Mouse (Mus musculus) C2C12 (cell line): Measurements from ENCODE around the gene Rimbp2. TPM values are rescaled to one million over a fixed set of nuclear protein-coding genes. Genes with fewer than 3 reads are reported as not detected.

Experiments
- H3K27me3 ChIP-seq: one replicate; pipeline ENCODE4 v1.6.1; 2011; ENCODE audit not compliant: control insufficient read depth, insufficient read depth, insufficient read length
- H3K36me3 ChIP-seq: one replicate; pipeline ENCODE4 v1.6.1; 2011; ENCODE audit not compliant: control insufficient read depth, insufficient read depth
- H3K4me3 ChIP-seq: one replicate; pipeline ENCODE4 v1.5.1; 2011; ENCODE audit warnings: mild to moderate bottlenecking, control low read depth; ENCODE audit not compliant: poor library complexity, insufficient read depth, severe bottlenecking
- H3K79me2 ChIP-seq: one replicate; pipeline ENCODE4 v1.6.1; 2011; ENCODE audit not compliant: control insufficient read depth, insufficient read depth
- H3K79me3 ChIP-seq: one replicate; pipeline ENCODE4 v1.6.1; 2011; ENCODE audit warnings: low read depth, control low read depth
- H3ac ChIP-seq: one replicate; pipeline ENCODE3; 2011; ENCODE audit warnings: low read depth; ENCODE audit not compliant: control insufficient read depth, insufficient read length
- CEBPB ChIP-seq: IDR thresholded peaks from one replicate; pipeline ENCODE4 v1.6.1; 2011; ENCODE audit warnings: low read depth, mild to moderate bottlenecking, control low read depth, moderate library complexity
- CTCF ChIP-seq: IDR thresholded peaks from one replicate; pipeline ENCODE4 v1.5.1; 2011; ENCODE audit not compliant: control insufficient read depth, insufficient read depth, insufficient read length
- FOSL1 ChIP-seq: IDR thresholded peaks from one replicate; pipeline ENCODE4 v1.8.0; 2011; ENCODE audit warnings: mild to moderate bottlenecking, low read length; ENCODE audit not compliant: poor library complexity, insufficient read depth, severe bottlenecking
- MAX ChIP-seq: IDR thresholded peaks from one replicate; pipeline ENCODE4 v1.6.1; 2011; ENCODE audit warnings: mild to moderate bottlenecking, control low read depth
- MYOD1 ChIP-seq: IDR thresholded peaks from one replicate; pipeline ENCODE4 v1.6.1; 2011; ENCODE audit warnings: low read depth; ENCODE audit not compliant: control insufficient read depth, insufficient read length
- MYOG ChIP-seq: IDR thresholded peaks from one replicate; pipeline ENCODE4 v1.6.1; 2011; ENCODE audit not compliant: control insufficient read depth, insufficient read length; ENCODE audit errors: extremely low read depth
- USF1 ChIP-seq: IDR thresholded peaks from one replicate; pipeline ENCODE4 v1.6.1; 2011; ENCODE audit warnings: low read depth, mild to moderate bottlenecking, control low read depth, moderate library complexity
- polyA plus RNA-seq: library from polyadenylated mRNA; unstranded; fragments of >200 nt; fragmentation: generic; extraction: Trizol; gene quantifications from one replicate; pipeline ENCODE4 v1.2.1, GENCODE M21; 2012; ENCODE audit warnings: missing spikeins

Gene Rimbp2
- polyA plus RNA-seq, 1 experiment: not detected

GRCm38 (mm10) chr5:128913820-128914219, 39.5 kb downstream of the Rimbp2 start:
- Histone ChIP-seq H3K79me2 (no peaks in the 10 kb centered on the region), H3K36me3 (no peaks in the 10 kb centered on the region), H3K4me3 (no peak overlapping the region), H3ac (no peak overlapping the region), H3K27me3 (no peaks in the 10 kb centered on the region), H3K79me3 (no peaks in the 10 kb centered on the region)
- TF ChIP-seq MYOD1 (no peak), CEBPB (no peak), CTCF (no peak)

- no peaks in the 10 kb centered on the region for H3K27me3 ChIP-seq
- TF ChIP-seq CEBPB: no peak
- TF ChIP-seq MYOG: no peak
- TF ChIP-seq FOSL1: no peak
- no peak for TF ChIP-seq MYOD1
- no peak for TF ChIP-seq USF1
- TF ChIP-seq MAX: no peak
- TF ChIP-seq CTCF: no peak
- H3K79me3 ChIP-seq: no peaks in the 10 kb centered on the region
- H3K4me3 ChIP-seq: no peak overlapping the region
- H3K79me2 ChIP-seq: no peaks in the 10 kb centered on the region
- H3K36me3 ChIP-seq: no peaks in the 10 kb centered on the region
- H3ac ChIP-seq: no peak overlapping the region
These were observed 40.9 kb downstream of the Rimbp2 start for GRCm38 (mm10) chr5:128912374-128912773.

GRCm38 (mm10) chr5:128911593-128911992, 41.7 kb downstream of the Rimbp2 start:
- Histone ChIP-seq H3ac (no peak overlapping the region), H3K4me3 (no peak overlapping the region), H3K79me3 (no peaks in the 10 kb centered on the region), H3K79me2 (no peaks in the 10 kb centered on the region), H3K36me3 (no peaks in the 10 kb centered on the region), H3K27me3 (no peaks in the 10 kb centered on the region)
- TF ChIP-seq USF1 (no peak), CTCF (no peak), MYOD1 (no peak), FOSL1 (no peak), MAX (no peak), MYOG (no peak), CEBPB (no peak)

GRCm38 (mm10) chr5:128904113-128904512, 49.2 kb downstream of the Rimbp2 start:
- Histone ChIP-seq H3ac (no peak overlapping the region), H3K79me3 (no peaks in the 10 kb centered on the region), H3K4me3 (no peak overlapping the region), H3K36me3 (no peaks in the 10 kb centered on the region), H3K79me2 (no peaks in the 10 kb centered on the region), H3K27me3 (no peaks in the 10 kb centered on the region)
- TF ChIP-seq FOSL1 (no peak), CEBPB (no peak), CTCF (no peak), MYOG (no peak), MYOD1 (no peak), MAX (no peak), USF1 (no peak)

GRCm38 (mm10) chr5:128903120-128903519, 50.2 kb downstream of the Rimbp2 start:
- no peak overlapping the region for H3K4me3 ChIP-seq
- no peak for TF ChIP-seq MYOG
- TF ChIP-seq MAX: no peak
- TF ChIP-seq CEBPB: no peak
- TF ChIP-seq USF1: no peak
- TF ChIP-seq FOSL1: no peak
- TF ChIP-seq MYOD1: no peak
- no peak for TF ChIP-seq CTCF
- no peaks in the 10 kb centered on the region for H3K79me3 ChIP-seq
- no peaks in the 10 kb centered on the region for H3K27me3 ChIP-seq
- H3ac ChIP-seq: no peak overlapping the region
- H3K79me2 ChIP-seq: no peaks in the 10 kb centered on the region
- no peaks in the 10 kb centered on the region for H3K36me3 ChIP-seq

GRCm38 (mm10) chr5:128899971-128900370, 53.3 kb downstream of the Rimbp2 start:
- Histone ChIP-seq H3K79me2 (no peaks in the 10 kb centered on the region), H3K27me3 (no peaks in the 10 kb centered on the region), H3K4me3 (no peak overlapping the region), H3K79me3 (no peaks in the 10 kb centered on the region), H3ac (no peak overlapping the region), H3K36me3 (no peaks in the 10 kb centered on the region)
- TF ChIP-seq MYOD1 (no peak), FOSL1 (no peak), CTCF (no peak), USF1 (no peak), MAX (no peak), CEBPB (no peak), MYOG (no peak)

- H3ac ChIP-seq: no peak overlapping the region
- H3K79me3 ChIP-seq: no peaks in the 10 kb centered on the region
- H3K79me2 ChIP-seq: no peaks in the 10 kb centered on the region
- no peak overlapping the region for H3K4me3 ChIP-seq
- H3K27me3 ChIP-seq: no peaks in the 10 kb centered on the region
- H3K36me3 ChIP-seq: no peaks in the 10 kb centered on the region
- no peak for TF ChIP-seq MYOG
These were observed 58.4 kb downstream of the Rimbp2 start for GRCm38 (mm10) chr5:128894921-128895320.
